Mouse (Mus musculus) ES-E14 (cell line): ENCODE results near the gene Atxn1. TPM values are rescaled to one million over a fixed set of nuclear protein-coding genes. Genes with fewer than 3 reads are reported as not detected.
A peak's percentile ranks its signal among the peaks of the same experiment; 100 is the strongest.

ENCODE experiments used
- DNase-seq: peaks from one replicate; pipeline ENCODE4 v3.0.0-alpha.2; 2013; ENCODE audit warnings: low read depth, low spot score
- H3K27ac ChIP-seq: 2 replicates; pipeline ENCODE4 v1.5.1; 2012; ENCODE audit warnings: low read depth, mild to moderate bottlenecking, low read length, moderate library complexity, mixed read lengths; ENCODE audit not compliant: poor library complexity, insufficient read depth, severe bottlenecking
- H3K36me3 ChIP-seq: 2 replicates; pipeline ENCODE4 v1.6.1; 2012; ENCODE audit warnings: mild to moderate bottlenecking, low read length, moderate library complexity, mixed read lengths; ENCODE audit not compliant: control insufficient read depth, poor library complexity, insufficient read depth, severe bottlenecking
- H3K4me1 ChIP-seq, 2 experiments: fragments of 150-350 bp in 1 of 2; sonication (generic) in 1 of 2; 2 replicates each; pipeline ENCODE4 v1.6.1; 2012; ENCODE audit warnings: low read length in 2 of 2, mild to moderate bottlenecking in 1 of 2, mixed read lengths in 1 of 2; ENCODE audit not compliant: control insufficient read depth in 2 of 2, insufficient read depth in 2 of 2, poor library complexity in 1 of 2
- H3K4me3 ChIP-seq, 2 experiments: fragments of 150-350 bp in 1 of 2; sonication (generic) in 1 of 2; 2 replicates each; pipeline ENCODE4 v1.5.1; 2012; ENCODE audit warnings: low read length in 2 of 2, low read depth in 1 of 2, mild to moderate bottlenecking in 1 of 2, mixed read lengths in 1 of 2; ENCODE audit not compliant: insufficient read depth in 1 of 2, poor library complexity in 1 of 2, severe bottlenecking in 1 of 2
- H3K9ac ChIP-seq: 2 replicates; pipeline ENCODE4 v1.6.1; 2012; ENCODE audit warnings: low read depth, mild to moderate bottlenecking, low read length, mixed read lengths; ENCODE audit not compliant: poor library complexity, insufficient read depth, severe bottlenecking
- H3K9me3 ChIP-seq: fragments of 150-350 bp; sonication (generic); 2 replicates; pipeline ENCODE4 v1.6.1; 2012; ENCODE audit warnings: low read depth, mild to moderate bottlenecking, low read length; ENCODE audit not compliant: control insufficient read depth, insufficient read depth
- CHD2 ChIP-seq: IDR thresholded peaks from 2 replicates; pipeline ENCODE4 v1.6.1; 2014; ENCODE audit warnings: mild to moderate bottlenecking, low read depth, low read length, inconsistent platforms
- HCFC1 ChIP-seq: IDR thresholded peaks from 2 replicates; pipeline ENCODE4 v1.6.1; 2012; ENCODE audit warnings: low read length, inconsistent platforms, borderline replicate concordance; ENCODE audit not compliant: insufficient read depth
- MAFK ChIP-seq: IDR thresholded peaks from 2 replicates; pipeline ENCODE4 v1.6.1; 2014; ENCODE audit warnings: mild to moderate bottlenecking, low read depth, low read length, inconsistent platforms; ENCODE audit not compliant: insufficient read depth
- ZC3H11A ChIP-seq: IDR thresholded peaks from 2 replicates; pipeline ENCODE4 v1.6.1; 2012; ENCODE audit warnings: low read depth, mild to moderate bottlenecking, inconsistent platforms, low read length, borderline replicate concordance
- ZNF384 ChIP-seq: IDR thresholded peaks from 2 replicates; pipeline ENCODE4 v1.6.1; 2012; ENCODE audit warnings: low read depth, low read length, inconsistent platforms
- in situ Hi-C, 2 experiments: fragments of 600-800 bp; cut with MboI; formaldehyde crosslinking; loops; one replicate each; pipeline ENCODE4 v1.15.1; 2025; ENCODE audit warnings: low sequenced_read_pairs in 2 of 2, inconsistent platforms in 1 of 2; ENCODE audit not compliant: unreplicated experiment in 2 of 2
- total RNA-seq: library from RNA; depleted of rRNA; stranded (reverse); fragments of 300-350 nt; gene quantifications from 2 replicates; pipeline ENCODE4 v1.2.3, GENCODE M21; 2012

Gene Atxn1
- total RNA-seq, 1 experiment: 7.8 TPM

DNA sequence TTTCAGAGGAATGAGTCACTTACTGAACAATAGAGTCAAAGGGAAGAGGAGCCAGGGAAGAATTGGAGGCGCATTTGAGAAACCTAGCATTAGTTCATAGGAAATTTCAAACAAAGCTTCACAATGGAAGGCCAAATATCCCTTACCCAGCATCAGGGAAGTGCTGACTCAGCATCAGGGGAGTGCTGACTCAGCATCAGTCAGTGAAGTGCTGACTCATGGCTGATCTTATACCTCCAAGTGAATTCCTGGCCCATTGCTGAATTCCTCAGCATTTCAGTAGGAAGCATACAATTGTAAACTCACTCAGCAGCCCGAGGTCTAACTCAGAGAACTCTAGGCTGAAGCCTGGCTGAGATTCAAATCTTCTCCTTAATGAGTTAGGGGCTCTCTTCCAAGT, 213.6 kb downstream of the Atxn1 start:
- H3K9ac ChIP-seq: no peak overlapping the region
- DNase-seq: no peak
- peaks cover 0 to 2% of the 10 kb centered on the region in 2 experiments; a peak in 1 of 4 replicates for H3K4me1 ChIP-seq
- H3K36me3 ChIP-seq: no peaks in the 10 kb centered on the region
- TF ChIP-seq ZNF384: no peak
- peak; percentile 100 for TF ChIP-seq MAFK
- no peak overlapping the region for H3K4me3 ChIP-seq
- H3K27ac ChIP-seq: no peak overlapping the region
- in situ Hi-C loops: no loop called here
- no peaks in the 10 kb centered on the region for H3K9me3 ChIP-seq

DNA sequence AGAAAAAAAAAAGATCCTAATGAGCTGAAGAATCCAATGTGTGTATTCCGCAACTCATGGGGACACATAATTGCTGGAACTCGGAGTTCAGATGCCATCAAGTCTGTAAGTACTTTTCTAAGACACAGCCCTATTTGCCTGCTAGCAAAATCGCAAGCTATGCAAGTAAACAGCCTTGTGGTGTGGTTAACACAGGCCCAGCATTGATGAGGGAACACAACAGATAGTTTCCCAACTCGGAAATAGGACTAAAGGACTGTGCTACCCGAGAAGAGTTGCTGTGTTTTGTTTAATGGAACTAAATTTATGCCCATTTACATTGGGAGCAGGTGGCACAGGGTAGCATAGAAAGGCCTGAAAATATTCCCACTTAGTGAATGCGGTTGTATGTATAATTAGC, 214.2 kb downstream of the Atxn1 start:
- Histone ChIP-seq H3K9me3 (no peaks in the 10 kb centered on the region), H3K4me3 (no peak overlapping the region), H3K36me3 (no peaks in the 10 kb centered on the region), H3K27ac (no peak overlapping the region), H3K9ac (no peak overlapping the region), H3K4me1 (peaks cover 0 to 2% of the 10 kb centered on the region in 2 experiments; a peak in 1 of 4 replicates)
- TF ChIP-seq CHD2 (no peak), ZNF384 (no peak), HCFC1 (no peak), ZC3H11A (no peak), MAFK (no peak)
- DNase-seq: no peak
- in situ Hi-C loops: no loop called here

DNA sequence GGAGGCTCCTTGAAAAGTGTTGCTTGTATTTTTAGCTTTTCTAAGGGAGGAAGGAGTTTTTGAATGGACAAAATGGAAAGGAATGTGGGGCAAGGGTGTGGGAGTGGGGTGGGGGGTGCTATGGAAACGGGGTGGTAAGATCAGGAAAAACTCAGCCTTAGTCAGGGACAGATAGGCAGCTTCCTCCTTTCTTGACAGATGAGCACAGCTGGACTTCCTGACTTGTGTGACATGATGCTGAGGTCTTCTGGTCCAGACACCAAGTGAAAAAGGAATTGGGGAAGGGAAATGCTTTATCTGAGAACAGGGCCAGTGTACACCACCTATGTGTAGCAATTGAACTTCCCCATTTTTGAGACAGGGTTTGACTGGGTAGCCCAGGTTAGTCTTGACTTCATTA, 214.9 kb downstream of the Atxn1 start:
- Histone ChIP-seq H3K9me3 (no peaks in the 10 kb centered on the region), H3K4me1 (peaks cover 0 to 2% of the 10 kb centered on the region in 2 experiments; a peak in 1 of 4 replicates), H3K36me3 (no peaks in the 10 kb centered on the region), H3K9ac (no peak overlapping the region), H3K27ac (no peak overlapping the region), H3K4me3 (no peak overlapping the region)
- in situ Hi-C loops: no loop called here
- TF ChIP-seq CHD2 (no peak), ZNF384 (no peak), HCFC1 (no peak), ZC3H11A (no peak), MAFK (no peak)
- DNase-seq: no peak

DNA sequence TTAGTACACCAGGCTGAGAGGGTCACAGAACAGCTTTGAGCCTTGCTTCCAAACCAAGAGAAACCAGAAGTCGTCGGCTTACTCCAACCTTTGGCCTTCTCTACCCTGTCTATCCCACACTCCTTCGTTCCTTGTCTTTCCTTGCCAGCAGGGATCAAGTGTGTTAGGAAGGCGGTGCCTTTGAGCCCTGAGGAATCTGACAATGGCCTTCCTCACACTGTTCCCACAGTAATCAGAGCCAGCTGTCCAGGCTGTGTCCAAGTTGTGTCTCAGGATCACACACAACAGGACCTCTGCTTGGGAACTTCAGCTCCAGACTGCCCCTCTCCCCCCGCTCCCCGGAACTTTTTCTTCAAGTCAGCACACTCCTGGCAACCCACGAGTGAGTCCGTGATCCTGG, 215.6 kb downstream of the Atxn1 start:
- Histone ChIP-seq H3K9ac (no peak overlapping the region), H3K9me3 (no peaks in the 10 kb centered on the region), H3K4me3 (no peak overlapping the region), H3K27ac (no peak overlapping the region; the same call in 1 of the 2 replicates), H3K4me1 (peaks cover 0 to 2% of the 10 kb centered on the region in 2 experiments; a peak in 1 of 4 replicates), H3K36me3 (no peaks in the 10 kb centered on the region)
- DNase-seq: no peak
- in situ Hi-C loops: no loop called here
- no peak for TF ChIP-seq CHD2
- no peak for TF ChIP-seq MAFK
- no peak for TF ChIP-seq ZC3H11A
- no peak for TF ChIP-seq ZNF384
- TF ChIP-seq HCFC1: no peak

DNA sequence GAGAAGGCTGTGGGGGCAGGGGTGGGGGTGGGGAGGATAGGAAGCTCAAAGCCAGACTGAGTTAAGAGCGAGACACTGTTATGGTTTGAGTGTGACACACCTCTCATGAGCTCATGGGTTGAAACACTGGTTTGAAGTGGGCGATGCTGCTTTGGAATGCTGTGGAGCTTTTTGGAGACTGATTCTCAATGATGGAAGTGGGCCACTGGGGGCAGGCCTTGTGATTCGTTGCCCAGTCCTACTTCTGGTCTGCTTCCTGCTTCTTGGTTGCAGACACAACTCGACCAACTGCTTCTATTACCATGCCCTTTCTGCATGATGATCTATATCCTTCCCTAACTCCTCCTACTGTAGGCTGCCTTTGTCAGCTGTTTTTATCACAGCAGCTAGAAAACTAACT, 216.1 kb downstream of the Atxn1 start:
- TF ChIP-seq ZNF384 (no peak), CHD2 (no peak), HCFC1 (no peak), ZC3H11A (no peak), MAFK (no peak)
- H3K36me3 ChIP-seq: no peaks in the 10 kb centered on the region
- H3K27ac ChIP-seq: no peak overlapping the region
- DNase-seq: no peak
- H3K4me3 ChIP-seq: no peak overlapping the region
- in situ Hi-C loops: no loop called here
- no peaks in the 10 kb centered on the region for H3K9me3 ChIP-seq
- peaks cover 0 to 2% of the 10 kb centered on the region in 2 experiments; a peak in 1 of 4 replicates for H3K4me1 ChIP-seq
- H3K9ac ChIP-seq: no peak overlapping the region
